14 mouse cellular contexts compared by ENCODE assay signal in the genomic region with DNA sequence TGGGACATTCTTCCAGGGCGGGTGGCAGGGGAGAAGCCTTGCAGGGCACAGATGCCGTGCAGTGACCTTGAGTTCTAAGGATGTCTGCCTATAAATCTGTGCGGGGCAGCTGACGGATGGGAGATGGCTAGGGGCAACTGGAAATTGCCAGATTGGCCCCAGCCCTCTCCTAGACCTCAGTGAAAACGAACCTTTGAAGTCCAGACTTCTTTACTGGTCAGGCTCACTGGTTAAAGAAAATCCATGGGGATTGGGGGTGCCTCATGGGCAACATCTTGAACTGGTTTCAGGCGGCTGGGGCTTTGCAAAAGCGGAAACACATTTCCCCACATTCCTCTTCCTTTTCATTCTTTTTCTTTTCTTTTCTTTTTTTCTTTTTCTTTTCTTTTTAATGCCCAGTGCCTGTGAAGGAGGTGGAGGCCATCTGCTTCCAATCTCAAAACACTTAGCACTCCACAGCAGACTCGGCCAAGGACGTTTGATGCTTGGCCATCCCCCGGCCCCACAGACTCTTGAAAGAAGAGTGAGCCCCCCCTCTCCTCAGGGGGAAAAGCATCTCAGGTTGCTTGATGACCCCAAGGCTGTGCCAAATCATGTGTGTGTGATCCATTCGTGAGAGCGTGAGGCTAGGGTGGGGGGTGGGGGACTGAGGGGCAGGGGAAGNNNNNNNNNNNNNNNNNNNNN.
A peak's percentile ranks its signal among the peaks of the same experiment; 100 is the strongest.
DNase-seq lines count a peak whose midpoint lies in the region; ATAC-seq lines count a peak whose summit lies in the region.
"Had no signal": no experiment of that assay in that cellular context is flagged by ENCODE, and none has a peak within 500 bp of the region (broad histone marks: within the 10 kb centered on the region; RNA-seq: fewer than 3 reads in every experiment).

No protein-coding gene starts in this region.

- H3K4me1 ChIP-seq in midbrain, embryonic 10.5 days, result peaks cover 62% of the 10 kb centered on the region
- peaks cover 27% of the 10 kb centered on the region for H3K4me1 ChIP-seq in midbrain, embryonic 15.5 days
- H3K4me1 ChIP-seq: liver, embryonic 13.5 days had no signal

- no peak overlapping the region for H3K4me2 ChIP-seq in midbrain, embryonic 15.5 days
- H3K4me2 ChIP-seq: liver, embryonic 13.5 days had no signal

- no peaks in the 10 kb centered on the region for H3K9me3 ChIP-seq in midbrain, embryonic 10.5 days (replicated peaks)
- no peaks in the 10 kb centered on the region for H3K9me3 ChIP-seq in midbrain, embryonic 15.5 days
- H3K9me3 ChIP-seq: liver, embryonic 13.5 days had no signal

- WGBS in midbrain, embryonic 10.5 days, result 29% methylated on average over 12 of the region's 12 CpGs
- 28% methylated on average over 12 of the region's 12 CpGs for WGBS in midbrain, embryonic 15.5 days

- DNase-seq in adrenal gland, adult 2 months, result peak; percentile 24
- DNase-seq in adrenal gland, postnatal 25 days, result no peak
- no peak for DNase-seq in midbrain, embryonic 10.5 days (ENCODE audit: low spot score)
- peak; percentile 78 for DNase-seq in hindlimb bud, embryonic 11.5 days (ENCODE audit: extremely low spot score, low read depth, low spot score)
- DNase-seq in mesoderm, embryonic 11.5 days (ENCODE audit: low read depth, low spot score), result peak; percentile 83
- no peak for DNase-seq in spleen, postnatal 10 days (ENCODE audit: low spot score in 2 of 2)
- DNase-seq: cerebellum, adult 9-10 months; heart, postnatal 14 days; kidney, adult 2 months; liver, embryonic 13.5 days; thymus, postnatal 4 days had no signal

- H3K9ac ChIP-seq in midbrain, embryonic 15.5 days, result no peak overlapping the region
- H3K9ac ChIP-seq: liver, embryonic 13.5 days had no signal

- no peak for ATAC-seq in midbrain, embryonic 15.5 days (replicated peaks)
- ATAC-seq in granulocyte monocyte progenitor cell, adult 5-6 weeks (replicated peaks; ENCODE audit: poor library complexity, severe bottlenecking), result no peak

- H3K27me3 ChIP-seq in midbrain, embryonic 10.5 days (ENCODE audit: low read depth, poor library complexity, severe bottlenecking), result no peaks in the 10 kb centered on the region
- no peaks in the 10 kb centered on the region for H3K27me3 ChIP-seq in midbrain, embryonic 15.5 days (replicated peaks)
- H3K27me3 ChIP-seq: liver, embryonic 13.5 days had no signal

- H3K4me3 ChIP-seq in midbrain, embryonic 10.5 days, result no peak overlapping the region
- no peak overlapping the region for H3K4me3 ChIP-seq in midbrain, embryonic 15.5 days
- H3K4me3 ChIP-seq: liver, embryonic 13.5 days; myocyte had no signal

- H3K36me3 ChIP-seq in midbrain, embryonic 10.5 days, result peaks cover 14% of the 10 kb centered on the region
- H3K36me3 ChIP-seq in midbrain, embryonic 15.5 days (replicated peaks), result no peaks in the 10 kb centered on the region
- H3K36me3 ChIP-seq: liver, embryonic 13.5 days had no signal

- H3K27ac ChIP-seq in midbrain, embryonic 10.5 days (replicated peaks), result peak overlapping the region; percentile 78
- no peak overlapping the region for H3K27ac ChIP-seq in midbrain, embryonic 15.5 days
- H3K27ac ChIP-seq: liver, embryonic 13.5 days had no signal

Comparison
In these comparisons a context has a peak if more than half of its experiments do, and no peak if none do; other contexts are left out.
1. DNase-seq: peak in adrenal gland, adult 2 months (single experiment), hindlimb bud, embryonic 11.5 days (single experiment) and mesoderm, embryonic 11.5 days (single experiment); none in adrenal gland, postnatal 25 days (single experiment), midbrain, embryonic 10.5 days (single experiment) and spleen, postnatal 10 days (0 of 2).